Mouse (Mus musculus) heart, adult 2 months (tissue): ENCODE measurements at regions not wholly inside any gene's neighbourhood (a gene's known extent, or its start where the extent isn't known, plus 50 kb on each side); places are given as distances from the start of the nearest gene placed in this dataset.

ENCODE experiments used
- CTCF ChIP-seq: fragments of 200-600 bp; IDR thresholded peaks from 2 replicates; pipeline ENCODE4 v1.8.1; 2022; ENCODE audit warnings: antibody characterized with exemption, mild to moderate bottlenecking, moderate library complexity
- EP300 ChIP-seq: fragments of 200-500 bp; IDR thresholded peaks from 2 replicates; pipeline ENCODE4 v1.6.1; 2011; ENCODE audit warnings: low read depth, low read length, control low read depth; ENCODE audit not compliant: insufficient read depth
- POLR2A ChIP-seq: fragments of 200-500 bp; IDR thresholded peaks from 2 replicates; pipeline ENCODE4 v1.6.1; 2011; ENCODE audit warnings: mild to moderate bottlenecking, low read depth, low read length, control low read depth; ENCODE audit not compliant: insufficient read depth

DNA sequence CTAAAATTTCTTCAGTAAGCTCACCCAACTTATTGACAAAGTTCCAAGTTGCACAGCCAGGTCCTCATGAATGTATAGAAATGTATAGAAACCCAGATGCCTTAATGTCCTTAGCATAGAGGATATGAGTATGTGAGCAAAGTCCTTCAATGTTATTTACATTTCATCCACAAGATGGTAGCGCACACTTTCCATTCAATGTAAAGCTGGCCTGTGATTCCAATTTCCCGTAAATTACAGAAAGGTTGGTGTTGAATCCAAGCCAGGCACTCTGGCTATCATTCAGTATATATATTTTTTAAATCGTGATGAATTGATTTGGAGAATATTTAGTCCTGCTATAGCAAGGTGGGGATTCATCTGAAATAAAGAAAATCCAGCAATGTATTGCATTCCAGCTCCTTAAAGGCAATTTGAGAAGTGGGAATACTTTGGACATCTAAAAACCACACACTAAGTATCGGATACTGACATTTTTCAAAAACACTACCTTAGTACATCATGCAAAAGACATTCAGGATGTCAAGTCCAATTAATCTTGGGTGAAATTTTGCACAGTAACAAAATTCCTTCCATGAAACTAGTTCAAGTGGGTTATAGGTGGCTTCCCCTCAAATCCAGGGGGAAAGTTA lies 154.6 kb downstream of the Pah start:
- peak; percentile 33 for TF ChIP-seq CTCF
- no peak for TF ChIP-seq EP300
- no peak for TF ChIP-seq POLR2A
